In genomic region chr11:101195101-101195500, GRCm38 (mm10) we compare ENCODE assay signal across 21 mouse cellular contexts. TPM values are rescaled to one million over a fixed set of nuclear protein-coding genes. Genes with fewer than 3 reads are reported as not detected.
"Had no signal": no experiment of that assay in that cellular context is flagged by ENCODE, and none has a peak within 500 bp of the region (broad histone marks: within the 10 kb centered on the region; RNA-seq: fewer than 3 reads in every experiment).

No protein-coding gene starts in this region.

- H3K9ac ChIP-seq: limb, embryonic 12.5 days; limb, embryonic 15.5 days; liver, embryonic 14.5 days; liver, postnatal 0 days; lung, embryonic 14.5 days; midbrain, embryonic 12.5 days; midbrain, embryonic 15.5 days; neural tube, embryonic 12.5 days; neural tube, embryonic 15.5 days had no signal

- H3K4me3 ChIP-seq: limb, embryonic 12.5 days; limb, embryonic 15.5 days; midbrain, embryonic 12.5 days; midbrain, embryonic 15.5 days; neural tube, embryonic 12.5 days; neural tube, embryonic 15.5 days had no signal

- H3K27ac ChIP-seq: kidney, postnatal 0 days; limb, embryonic 12.5 days; limb, embryonic 15.5 days; liver, embryonic 14.5 days; macrophage; midbrain, embryonic 12.5 days; midbrain, embryonic 15.5 days; neural tube, embryonic 12.5 days; neural tube, embryonic 15.5 days; stomach, postnatal 0 days had no signal

- H3K27me3 ChIP-seq: limb, embryonic 12.5 days; limb, embryonic 15.5 days; midbrain, embryonic 12.5 days; midbrain, embryonic 15.5 days; neural tube, embryonic 12.5 days; neural tube, embryonic 15.5 days had no signal

- DNase-seq: kidney, adult 2 months; kidney, postnatal 25 days; layer of hippocampus, adult 9-11 months; left cerebral cortex, postnatal 4 days; liver, postnatal 0 days; lung, embryonic 14.5 days; right cerebral cortex, adult 18-20 months; right cerebral cortex, postnatal 14 days; right cerebral cortex, postnatal 4 days; thymus, adult 2 months had no signal

RNA-seq across cellular contexts. Expression of gene Ccr10, which starts 19.9 kb away (rescaled TPM):
- total RNA-seq: left cerebral cortex, postnatal 4 days had no signal
- polyA plus RNA-seq: limb, embryonic 12.5 days; liver, embryonic 14.5 days; macrophage had no signal

RNA-seq across cellular contexts. Expression of gene Tubg2, which starts 39.4 kb away (rescaled TPM):
- total RNA-seq: megakaryocyte, adult 5-6 weeks had no signal
